Mouse (Mus musculus): Measurements from ENCODE around the gene Npr1. TPM values are rescaled to one million over a fixed set of nuclear protein-coding genes. Genes with fewer than 3 reads are reported as not detected.

Npr1 gene
- 19.9 TPM for polyA plus RNA-seq (2014; fragmentation: Illumina TruSeq; extraction: RNeasy Lipid Tissue Mini Kit (QIAGEN cat#74804); ENCODE audit: low read depth, low replicate concordance)

DNA sequence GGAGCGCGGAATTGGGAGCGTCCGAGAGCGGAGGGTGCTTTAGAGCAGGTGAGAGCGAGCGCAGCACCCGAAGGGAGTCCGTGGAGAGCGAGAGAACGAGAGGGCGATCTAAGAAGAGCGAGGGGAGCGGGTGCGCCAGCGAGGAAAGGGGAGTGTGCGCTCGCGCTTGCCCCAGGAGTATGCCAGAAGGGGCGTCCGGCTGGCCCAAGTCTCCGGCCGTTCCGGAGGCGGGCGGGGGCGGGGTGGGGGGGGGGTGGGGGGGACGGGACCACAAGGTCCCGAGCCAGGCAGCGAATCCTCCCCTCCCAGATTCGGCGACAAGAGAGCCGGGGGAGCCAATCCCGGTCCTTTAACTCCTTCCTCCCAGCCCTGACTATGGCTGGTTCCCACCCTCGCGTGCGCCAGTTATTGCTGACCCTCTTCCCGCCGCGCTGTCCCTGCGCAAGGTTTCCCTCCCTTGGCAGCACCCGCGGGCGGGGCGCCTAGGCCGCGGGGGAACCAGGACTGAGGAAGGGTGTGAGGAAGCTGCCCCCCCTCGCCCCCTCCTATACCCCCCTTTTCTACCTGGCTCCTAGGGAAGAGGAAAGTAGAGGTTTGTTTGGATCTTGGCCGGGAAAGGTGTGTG lies at the start of gene Npr1:
Npr1 (minus strand) TSS at position 181 of the 625 bp plus-strand sequence.

GRCm38 (mm10) chr3:90513796-90514590 lies 48.3 kb upstream of the Npr1 start, which contains the start of the genes S100a1 and S100a13:
Gene S100a1, minus strand, starts transcription at chr3:90514392.
Gene S100a13, plus strand, starts transcription at chr3:90514435.

DNA sequence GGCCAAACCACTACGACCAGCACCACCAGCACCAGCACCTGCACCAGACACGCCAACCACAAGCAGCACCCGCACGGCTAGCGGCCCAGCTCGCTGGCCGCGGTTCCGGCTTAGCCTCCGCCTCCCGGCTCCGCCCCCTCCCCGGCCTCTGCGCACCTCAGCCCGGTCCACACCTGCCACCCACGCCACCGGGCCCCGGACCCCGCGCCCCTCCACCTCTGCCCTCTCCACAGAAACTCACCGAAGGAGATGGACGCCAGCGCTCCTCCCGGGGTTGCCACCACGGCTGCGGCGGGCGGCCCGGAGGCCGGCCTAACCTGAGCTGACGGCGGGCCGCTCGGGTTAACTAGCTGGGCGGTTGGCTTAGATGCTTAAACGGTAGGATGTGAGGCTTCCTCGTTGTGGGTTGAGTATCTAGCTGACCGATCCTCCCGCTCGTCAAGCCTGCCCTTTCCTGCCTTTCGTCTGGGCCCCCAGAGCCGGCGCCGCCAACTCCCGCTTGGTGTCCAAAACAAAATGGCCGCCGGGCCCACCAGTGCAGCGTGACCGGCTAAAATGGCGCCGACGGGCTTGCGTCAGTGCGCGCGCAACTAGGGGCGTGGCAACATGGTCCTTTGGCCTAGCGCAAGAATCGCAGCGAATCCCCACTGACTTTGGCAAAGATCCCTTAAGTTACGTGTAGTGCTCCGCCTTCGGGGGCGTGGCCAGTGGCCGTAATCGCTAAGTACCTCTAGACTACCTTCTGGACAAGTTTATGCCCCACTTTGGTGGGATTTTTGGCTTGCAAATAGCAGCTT lies 43.5 kb upstream of the Npr1 start, which contains the start of gene Chtop:
Chtop (minus strand) TSS at position 549 of the 797 bp plus-strand sequence.

GRCm38 (mm10) chr3:90490696-90491256 lies 25.1 kb upstream of the Npr1 start, which contains the start of gene Snapin:
Gene Snapin, minus strand, starts transcription at chr3:90491033.

DNA sequence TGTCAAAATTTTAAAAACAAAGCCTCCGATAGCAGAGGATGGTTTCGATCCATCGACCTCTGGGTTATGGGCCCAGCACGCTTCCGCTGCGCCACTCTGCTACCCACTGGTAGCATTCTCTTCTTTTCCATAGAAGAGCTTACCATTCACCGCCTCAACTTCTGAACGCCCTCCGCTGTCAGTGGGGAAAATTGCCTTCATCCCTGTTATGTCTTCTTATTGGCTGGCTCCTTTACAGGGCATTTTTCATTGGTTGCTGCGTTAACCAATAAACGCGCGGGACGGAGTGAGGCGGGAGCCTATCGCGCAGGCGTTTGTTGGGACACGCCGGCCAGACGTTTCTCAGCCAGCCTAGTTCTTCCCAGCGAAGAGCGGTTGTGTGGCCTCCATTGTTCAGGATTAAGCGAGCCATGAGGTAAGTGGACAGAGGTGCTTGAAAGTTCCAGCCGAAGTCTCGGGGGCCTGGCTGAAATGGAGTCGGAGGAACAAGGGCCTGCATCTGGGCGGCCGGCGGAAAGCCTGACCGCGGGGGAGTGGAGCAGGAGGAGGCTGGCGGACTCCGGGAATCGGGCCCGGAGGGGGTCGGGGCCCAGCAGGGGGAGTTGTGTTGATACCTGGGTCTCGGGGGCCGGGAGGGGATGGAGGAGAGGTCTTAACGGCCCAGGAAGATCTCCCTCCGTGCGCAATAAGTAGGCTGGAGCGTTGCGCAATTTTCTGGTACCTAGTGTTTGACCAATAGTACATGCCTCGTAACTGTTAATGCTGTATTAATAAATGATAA lies 10.4 kb upstream of the Npr1 start, which contains the start of gene Ilf2:
Ilf2 (plus strand) TSS at position 296 of the 781 bp plus-strand sequence.

GRCm38 (mm10) chr3:90433381-90434020 lies 32.2 kb downstream of the Npr1 start, which contains the start of gene Ints3:
Gene Ints3, minus strand, starts transcription at chr3:90433622.

Other genes with a start within 250 kb of the Npr1 start
- 31.8 TPM for gene Jtb, start 234.3 kb downstream of the Npr1 start, polyA plus RNA-seq (2014; fragmentation: Illumina TruSeq; extraction: RNeasy Lipid Tissue Mini Kit (QIAGEN cat#74804); ENCODE audit: low read depth, low replicate concordance)
- gene Creb3l4, start 222.4 kb downstream of the Npr1 start, polyA plus RNA-seq (2014; fragmentation: Illumina TruSeq; extraction: RNeasy Lipid Tissue Mini Kit (QIAGEN cat#74804); ENCODE audit: low read depth, low replicate concordance), result 211 TPM
- gene Slc39a1, start 217.7 kb downstream of the Npr1 start, polyA plus RNA-seq (2014; fragmentation: Illumina TruSeq; extraction: RNeasy Lipid Tissue Mini Kit (QIAGEN cat#74804); ENCODE audit: low read depth, low replicate concordance), result 21.2 TPM
- gene Crtc2, start 211.7 kb downstream of the Npr1 start, polyA plus RNA-seq (2014; fragmentation: Illumina TruSeq; extraction: RNeasy Lipid Tissue Mini Kit (QIAGEN cat#74804); ENCODE audit: low read depth, low replicate concordance), result 4.9 TPM
- 2.6 TPM for gene Dennd4b, start 200.7 kb downstream of the Npr1 start, polyA plus RNA-seq (2014; fragmentation: Illumina TruSeq; extraction: RNeasy Lipid Tissue Mini Kit (QIAGEN cat#74804); ENCODE audit: low read depth, low replicate concordance)
- 28.5 TPM for gene Gatad2b, start 172.7 kb downstream of the Npr1 start, polyA plus RNA-seq (2014; fragmentation: Illumina TruSeq; extraction: RNeasy Lipid Tissue Mini Kit (QIAGEN cat#74804); ENCODE audit: low read depth, low replicate concordance)
- 0.64 TPM for gene Slc27a3, start 75.9 kb downstream of the Npr1 start, polyA plus RNA-seq (2014; fragmentation: Illumina TruSeq; extraction: RNeasy Lipid Tissue Mini Kit (QIAGEN cat#74804); ENCODE audit: low read depth, low replicate concordance)
- gene Ints3, start 32.2 kb downstream of the Npr1 start, polyA plus RNA-seq (2014; fragmentation: Illumina TruSeq; extraction: RNeasy Lipid Tissue Mini Kit (QIAGEN cat#74804); ENCODE audit: low read depth, low replicate concordance), result 8.5 TPM
- 75.8 TPM for gene Ilf2, start 10.3 kb upstream of the Npr1 start, polyA plus RNA-seq (2014; fragmentation: Illumina TruSeq; extraction: RNeasy Lipid Tissue Mini Kit (QIAGEN cat#74804); ENCODE audit: low read depth, low replicate concordance)
- 89.2 TPM for gene Snapin, start 25.2 kb upstream of the Npr1 start, polyA plus RNA-seq (2014; fragmentation: Illumina TruSeq; extraction: RNeasy Lipid Tissue Mini Kit (QIAGEN cat#74804); ENCODE audit: low read depth, low replicate concordance)
- gene Chtop, start 43.6 kb upstream of the Npr1 start, polyA plus RNA-seq (2014; fragmentation: Illumina TruSeq; extraction: RNeasy Lipid Tissue Mini Kit (QIAGEN cat#74804); ENCODE audit: low read depth, low replicate concordance), result 111 TPM
- 7.7 TPM for gene S100a1, start 48.5 kb upstream of the Npr1 start, polyA plus RNA-seq (2014; fragmentation: Illumina TruSeq; extraction: RNeasy Lipid Tissue Mini Kit (QIAGEN cat#74804); ENCODE audit: low read depth, low replicate concordance)
- 1.6 TPM for gene S100a13, start 48.6 kb upstream of the Npr1 start, polyA plus RNA-seq (2014; fragmentation: Illumina TruSeq; extraction: RNeasy Lipid Tissue Mini Kit (QIAGEN cat#74804); ENCODE audit: low read depth, low replicate concordance)
- not detected for gene S100a14, start 61.0 kb upstream of the Npr1 start, polyA plus RNA-seq (2014; fragmentation: Illumina TruSeq; extraction: RNeasy Lipid Tissue Mini Kit (QIAGEN cat#74804); ENCODE audit: low read depth, low replicate concordance)
- gene S100a16, start 71.4 kb upstream of the Npr1 start, polyA plus RNA-seq (2014; fragmentation: Illumina TruSeq; extraction: RNeasy Lipid Tissue Mini Kit (QIAGEN cat#74804); ENCODE audit: low read depth, low replicate concordance), result 1.8 TPM
- gene S100a3, start 94.7 kb upstream of the Npr1 start, polyA plus RNA-seq (2014; fragmentation: Illumina TruSeq; extraction: RNeasy Lipid Tissue Mini Kit (QIAGEN cat#74804); ENCODE audit: low read depth, low replicate concordance), result not detected
- not detected for gene S100a2, start 124.4 kb upstream of the Npr1 start, polyA plus RNA-seq (2014; fragmentation: Illumina TruSeq; extraction: RNeasy Lipid Tissue Mini Kit (QIAGEN cat#74804); ENCODE audit: low read depth, low replicate concordance)
- not detected for gene Gm42674, start 136.0 kb upstream of the Npr1 start, polyA plus RNA-seq (2014; fragmentation: Illumina TruSeq; extraction: RNeasy Lipid Tissue Mini Kit (QIAGEN cat#74804); ENCODE audit: low read depth, low replicate concordance)
- 1.0 TPM for gene S100a4, start 137.9 kb upstream of the Npr1 start, polyA plus RNA-seq (2014; fragmentation: Illumina TruSeq; extraction: RNeasy Lipid Tissue Mini Kit (QIAGEN cat#74804); ENCODE audit: low read depth, low replicate concordance)
- not detected for gene S100a5, start 142.7 kb upstream of the Npr1 start, polyA plus RNA-seq (2014; fragmentation: Illumina TruSeq; extraction: RNeasy Lipid Tissue Mini Kit (QIAGEN cat#74804); ENCODE audit: low read depth, low replicate concordance)
- gene S100a6, start 147.0 kb upstream of the Npr1 start, polyA plus RNA-seq (2014; fragmentation: Illumina TruSeq; extraction: RNeasy Lipid Tissue Mini Kit (QIAGEN cat#74804); ENCODE audit: low read depth, low replicate concordance), result 5.0 TPM
- not detected for gene S100a7a, start 188.2 kb upstream of the Npr1 start, polyA plus RNA-seq (2014; fragmentation: Illumina TruSeq; extraction: RNeasy Lipid Tissue Mini Kit (QIAGEN cat#74804); ENCODE audit: low read depth, low replicate concordance)
- gene S100a8, start 203.1 kb upstream of the Npr1 start, polyA plus RNA-seq (2014; fragmentation: Illumina TruSeq; extraction: RNeasy Lipid Tissue Mini Kit (QIAGEN cat#74804); ENCODE audit: low read depth, low replicate concordance), result not detected
- gene S100a9, start 229.9 kb upstream of the Npr1 start, polyA plus RNA-seq (2014; fragmentation: Illumina TruSeq; extraction: RNeasy Lipid Tissue Mini Kit (QIAGEN cat#74804); ENCODE audit: low read depth, low replicate concordance), result not detected